Mouse (Mus musculus): ENCODE data around the gene Prss56.
A peak's percentile ranks its signal among the peaks of the same experiment; 100 is the strongest.

Gene Prss56

GRCm38 (mm10) chr1:87230606-87231005, 47.5 kb downstream of the Prss56 start:
- DNase-seq (ENCODE audit: low read depth, low spot score): peak; percentile 94

- peak; percentile 68 for DNase-seq (ENCODE audit: low read depth, low spot score)
Measured at GRCm38 (mm10) chr1:87232197-87232596, 49.1 kb downstream of the Prss56 start.

All from R1 (cell line).